9 mouse cellular contexts compared by ENCODE assay signal in genomic region chr4:136776471-136776892, GRCm38 (mm10). TPM values are rescaled to one million over a fixed set of nuclear protein-coding genes. Genes with fewer than 3 reads are reported as not detected.
A peak's percentile ranks its signal among the peaks of the same experiment; 100 is the strongest.
DNase-seq lines count a peak whose midpoint lies in the region; ATAC-seq and TF ChIP-seq lines count a peak whose summit lies in the region.
"Had no signal": no experiment of that assay in that cellular context is flagged by ENCODE, and none has a peak within 500 bp of the region (broad histone marks: within the 10 kb centered on the region; RNA-seq: fewer than 3 reads in every experiment).

No protein-coding gene starts in this region.

- H3K4me2 ChIP-seq in lung, embryonic 16.5 days (ENCODE audit: low read depth, low read length): peak overlapping the region; percentile 21; the same call in 1 of the 2 replicates
- H3K4me2 ChIP-seq in heart, embryonic 14.5 days (ENCODE audit: low read length): peak overlapping the region; percentile 41
- peak overlapping the region; percentile 6; the same call in 1 of the 2 replicates for H3K4me2 ChIP-seq in neural tube, embryonic 12.5 days (replicated peaks)

- 4% methylated on average over 9 of the region's 9 CpGs for WGBS in lung, embryonic 16.5 days
- 18% methylated on average over 9 of the region's 9 CpGs for WGBS in lung, adult 2 months
- WGBS in heart, embryonic 14.5 days: 8% methylated on average over 9 of the region's 9 CpGs
- WGBS in neural tube, embryonic 12.5 days: 1% methylated on average over 9 of the region's 9 CpGs

- DNase-seq in lung, adult 2 months: no peak
- peak; percentile 63 for DNase-seq in embryo, embryonic 9.5 days (ENCODE audit: extremely low spot score)
- no peak for DNase-seq in yolk sac, embryonic 10.5 days (ENCODE audit: low spot score)
- no peak for DNase-seq in layer of hippocampus, postnatal 10 days (ENCODE audit: low spot score in 2 of 2)
- DNase-seq in urinary bladder, postnatal 10 days (ENCODE audit: low spot score): no peak

- no peak overlapping the region for H3K4me3 ChIP-seq in lung, embryonic 16.5 days (ENCODE audit: low read length)
- H3K4me3 ChIP-seq in lung, adult 2 months (replicated peaks; ENCODE audit: extremely low read depth, low read depth, low read length): no peak overlapping the region
- no peak overlapping the region for H3K4me3 ChIP-seq in heart, embryonic 14.5 days (ENCODE audit: control insufficient read depth in 1 of 2, insufficient read depth in 1 of 2, low read depth in 1 of 2, low read length in 2 of 2)
- H3K4me3 ChIP-seq in neural tube, embryonic 12.5 days: no peak overlapping the region
- H3K4me3 ChIP-seq: megakaryocyte, embryonic 14.5 days had no signal

- no peak for TF ChIP-seq POLR2A in lung, adult 2 months (IDR thresholded peaks at IDR 0.05; ENCODE audit: borderline replicate concordance, extremely low read depth, low read depth, low read length)

- no peak for TF ChIP-seq CTCF in lung, adult 2 months (IDR thresholded peaks at IDR 0.05; ENCODE audit: insufficient read depth, low read length)

- no peak; the same call in 1 of the 2 replicates for ATAC-seq in lung, embryonic 16.5 days (ENCODE audit: low read depth)
- ATAC-seq in heart, embryonic 14.5 days (ENCODE audit: insufficient number of reproducible peaks, insufficient read depth, low FRiP score, low read depth): no peak
- ATAC-seq in neural tube, embryonic 12.5 days (ENCODE audit: low FRiP score, low read depth): no peak

- no peaks in the 10 kb centered on the region; the same call in 1 of the 2 replicates for H3K27me3 ChIP-seq in lung, embryonic 16.5 days (ENCODE audit: control insufficient read depth, insufficient read depth, low read depth, low read length)
- no peaks in the 10 kb centered on the region for H3K27me3 ChIP-seq in heart, embryonic 14.5 days (ENCODE audit: control insufficient read depth, insufficient read depth, low read length)
- H3K27me3 ChIP-seq in neural tube, embryonic 12.5 days (replicated peaks): no peaks in the 10 kb centered on the region

- H3K9me3 ChIP-seq in lung, embryonic 16.5 days (ENCODE audit: control insufficient read depth, low read length): no peaks in the 10 kb centered on the region
- H3K9me3 ChIP-seq in heart, embryonic 14.5 days (ENCODE audit: control insufficient read depth, low read length): no peaks in the 10 kb centered on the region
- no peaks in the 10 kb centered on the region for H3K9me3 ChIP-seq in neural tube, embryonic 12.5 days

- no peak overlapping the region for H3K27ac ChIP-seq in lung, embryonic 16.5 days (ENCODE audit: low read length)
- no peak overlapping the region; a peak in 1 of 4 replicates for H3K27ac ChIP-seq in heart, embryonic 14.5 days (replicated peaks in 1 of 2; ENCODE audit: control insufficient read depth in 1 of 2, insufficient read depth in 1 of 2, low read depth in 2 of 2, low read length in 2 of 2)
- H3K27ac ChIP-seq in neural tube, embryonic 12.5 days: 0 out of 2 replicates have a peak overlapping the region, but pooled peaks have one; percentile 1

- no peaks in the 10 kb centered on the region for H3K36me3 ChIP-seq in lung, embryonic 16.5 days (ENCODE audit: control insufficient read depth, insufficient read depth, low read length)
- H3K36me3 ChIP-seq in heart, embryonic 14.5 days (ENCODE audit: control insufficient read depth, insufficient read depth, low read length): no peaks in the 10 kb centered on the region
- H3K36me3 ChIP-seq in neural tube, embryonic 12.5 days: peaks cover 7% of the 10 kb centered on the region

- peaks cover 19% of the 10 kb centered on the region for H3K4me1 ChIP-seq in lung, embryonic 16.5 days (replicated peaks; ENCODE audit: control insufficient read depth, insufficient read depth, low read length)
- H3K4me1 ChIP-seq in lung, adult 2 months (ENCODE audit: control insufficient read depth, insufficient read depth, low read length): no peaks in the 10 kb centered on the region
- peaks cover 17 to 22% of the 10 kb centered on the region in 2 experiments for H3K4me1 ChIP-seq in heart, embryonic 14.5 days (ENCODE audit: control insufficient read depth in 2 of 2, insufficient read depth in 2 of 2, low read length in 2 of 2)
- peaks cover 85% of the 10 kb centered on the region for H3K4me1 ChIP-seq in neural tube, embryonic 12.5 days

- no peak overlapping the region for H3K9ac ChIP-seq in lung, embryonic 16.5 days (ENCODE audit: low read length)
- H3K9ac ChIP-seq in heart, embryonic 14.5 days (ENCODE audit: low read length): no peak overlapping the region
- peak overlapping the region; percentile 1; the same call in 1 of the 2 replicates for H3K9ac ChIP-seq in neural tube, embryonic 12.5 days

RNA-seq across cellular contexts. Expression of gene Ephb2, which starts 59.3 kb away (rescaled TPM):
- 1.5 and 1.6 TPM in 2 replicates for polyA plus RNA-seq in lung, embryonic 16.5 days (2015; fragmentation: Nextera tagmentation; extraction: Ambion mirVana)
- 4.6 and 6.8 TPM in 2 replicates for polyA plus RNA-seq in lung, adult 2 months (2012; rRNA removed)
- polyA plus RNA-seq in heart, embryonic 14.5 days (2014; fragmentation: Nextera tagmentation; extraction: Ambion mirVana): 1.4 and 1.6 TPM in 2 replicates
- 22.0 and 30.3 TPM in 2 replicates for polyA plus RNA-seq in neural tube, embryonic 12.5 days (2016; fragmentation: Nextera tagmentation; extraction: Ambion mirVana)
- total RNA-seq in layer of hippocampus, postnatal 10 days (2021): 10 to 100 TPM; 55.1 to 57.0 TPM
